Mouse (Mus musculus): ENCODE measurements at regions not wholly inside any gene's neighbourhood (a gene's known extent, or its start where the extent isn't known, plus 50 kb on each side); places are given as distances from the start of the nearest gene placed in this dataset.
A peak's percentile ranks its signal among the peaks of the same experiment; 100 is the strongest.

DNA sequence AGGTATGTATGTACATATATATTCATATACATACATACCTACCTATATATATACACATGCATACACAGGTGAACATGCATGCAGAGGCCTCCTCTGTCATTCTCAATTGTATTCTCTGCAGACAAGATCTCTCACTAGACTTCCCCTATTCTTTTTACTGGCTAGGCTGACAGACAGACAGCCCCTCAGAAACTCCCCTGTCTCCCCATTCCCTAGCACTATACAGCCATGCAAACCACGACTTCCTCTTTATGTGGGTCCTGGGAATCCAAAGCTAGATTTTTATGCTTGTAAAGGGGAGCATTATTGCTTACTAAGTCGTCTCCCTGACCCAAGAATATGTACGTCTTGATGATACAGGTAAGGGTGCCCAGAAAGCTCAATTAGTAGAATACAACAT, 86.9 kb downstream of the Fam124b start:
- no peaks in the 10 kb centered on the region for H3K9me3 ChIP-seq
- WGBS = 58% methylated on average over 3 of the region's 3 CpGs
- H3K27me3 ChIP-seq = no peaks in the 10 kb centered on the region
- no peak overlapping the region for H3K4me2 ChIP-seq
- H3K4me1 ChIP-seq = no peaks in the 10 kb centered on the region
- H3K36me3 ChIP-seq = no peaks in the 10 kb centered on the region
- no peak for ATAC-seq (ENCODE audit: borderline replicate concordance, extremely low read depth, low FRiP score, low TSS enrichment)
- no peak overlapping the region for H3K27ac ChIP-seq
- no peak overlapping the region for H3K4me3 ChIP-seq
- no peak overlapping the region for H3K9ac ChIP-seq

- no peak for ATAC-seq (ENCODE audit: borderline replicate concordance, extremely low read depth, low FRiP score, low TSS enrichment)
- no peaks in the 10 kb centered on the region for H3K9me3 ChIP-seq
- no peak overlapping the region for H3K9ac ChIP-seq
- whole genome bisulfite sequencing = 79% methylated on average over 2 of the region's 2 CpGs
- H3K36me3 ChIP-seq = no peaks in the 10 kb centered on the region
- no peak overlapping the region for H3K4me3 ChIP-seq
- no peak overlapping the region for H3K4me2 ChIP-seq
- H3K27ac ChIP-seq = no peak overlapping the region
- no peaks in the 10 kb centered on the region for H3K4me1 ChIP-seq
- no peaks in the 10 kb centered on the region for H3K27me3 ChIP-seq
These were observed 94.3 kb downstream of the Fam124b start for GRCm38 (mm10) chr1:80123966-80124365.

GRCm38 (mm10) chr1:80115913-80116312, 102.4 kb downstream of the Fam124b start:
- no peak overlapping the region for H3K4me2 ChIP-seq
- H3K9ac ChIP-seq = no peak overlapping the region
- no peaks in the 10 kb centered on the region for H3K9me3 ChIP-seq
- no peak overlapping the region for H3K27ac ChIP-seq
- no peaks in the 10 kb centered on the region for H3K36me3 ChIP-seq
- H3K4me1 ChIP-seq = no peaks in the 10 kb centered on the region
- no peak for ATAC-seq (ENCODE audit: borderline replicate concordance, extremely low read depth, low FRiP score, low TSS enrichment)
- H3K4me3 ChIP-seq = no peak overlapping the region
- no peaks in the 10 kb centered on the region for H3K27me3 ChIP-seq
- 51% methylated on average over 2 of the region's 2 CpGs for WGBS

- H3K4me1 ChIP-seq = no peaks in the 10 kb centered on the region
- no peak overlapping the region for H3K27ac ChIP-seq
- H3K9ac ChIP-seq = no peak overlapping the region
- no peaks in the 10 kb centered on the region for H3K27me3 ChIP-seq
- 68% methylated on average over 2 of the region's 2 CpGs for WGBS
- no peak for ATAC-seq (ENCODE audit: borderline replicate concordance, extremely low read depth, low FRiP score, low TSS enrichment)
- no peak overlapping the region for H3K4me3 ChIP-seq
- H3K4me2 ChIP-seq = no peak overlapping the region
- no peaks in the 10 kb centered on the region for H3K36me3 ChIP-seq
- no peaks in the 10 kb centered on the region for H3K9me3 ChIP-seq
These were observed 110.4 kb downstream of the Fam124b start for GRCm38 (mm10) chr1:80107747-80108476.

GRCm38 (mm10) chr1:80106269-80106668, 112.0 kb downstream of the Fam124b start:
- Histone ChIP-seq H3K27ac (no peak overlapping the region), H3K27me3 (no peaks in the 10 kb centered on the region), H3K9me3 (no peaks in the 10 kb centered on the region), H3K4me3 (no peak overlapping the region), H3K4me2 (no peak overlapping the region), H3K4me1 (no peaks in the 10 kb centered on the region), H3K9ac (no peak overlapping the region), H3K36me3 (no peaks in the 10 kb centered on the region)
- 46% methylated on average over 2 of the region's 2 CpGs for WGBS
- no peak for ATAC-seq (ENCODE audit: borderline replicate concordance, extremely low read depth, low FRiP score, low TSS enrichment)

DNA sequence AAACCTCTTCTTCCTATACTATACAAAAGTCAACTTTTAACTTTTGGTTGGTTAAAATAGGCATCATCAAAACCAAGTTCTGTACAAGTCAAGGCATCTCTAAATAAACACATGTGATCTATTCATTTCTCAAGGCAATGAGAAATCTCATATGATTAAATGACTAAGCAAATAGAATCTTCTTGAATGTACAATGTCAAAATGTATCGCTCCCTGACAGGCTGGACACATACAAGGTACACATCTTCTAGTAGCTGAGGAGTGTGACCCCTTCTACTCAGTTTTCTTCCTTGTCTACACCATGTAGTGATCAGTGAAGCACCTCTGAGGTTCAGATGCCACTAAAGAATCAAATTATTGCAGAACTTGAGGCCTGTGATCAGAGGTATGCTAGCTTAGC, 120.0 kb downstream of the Fam124b start:
- 96% methylated on average over 1 of the region's 1 CpGs for WGBS
- no peaks in the 10 kb centered on the region for H3K36me3 ChIP-seq
- no peak overlapping the region for H3K4me2 ChIP-seq
- H3K9ac ChIP-seq = no peak overlapping the region
- no peaks in the 10 kb centered on the region for H3K9me3 ChIP-seq
- no peaks in the 10 kb centered on the region for H3K4me1 ChIP-seq
- no peak for ATAC-seq (ENCODE audit: borderline replicate concordance, extremely low read depth, low FRiP score, low TSS enrichment)
- H3K4me3 ChIP-seq = no peak overlapping the region
- no peak overlapping the region for H3K27ac ChIP-seq
- no peaks in the 10 kb centered on the region for H3K27me3 ChIP-seq

DNA sequence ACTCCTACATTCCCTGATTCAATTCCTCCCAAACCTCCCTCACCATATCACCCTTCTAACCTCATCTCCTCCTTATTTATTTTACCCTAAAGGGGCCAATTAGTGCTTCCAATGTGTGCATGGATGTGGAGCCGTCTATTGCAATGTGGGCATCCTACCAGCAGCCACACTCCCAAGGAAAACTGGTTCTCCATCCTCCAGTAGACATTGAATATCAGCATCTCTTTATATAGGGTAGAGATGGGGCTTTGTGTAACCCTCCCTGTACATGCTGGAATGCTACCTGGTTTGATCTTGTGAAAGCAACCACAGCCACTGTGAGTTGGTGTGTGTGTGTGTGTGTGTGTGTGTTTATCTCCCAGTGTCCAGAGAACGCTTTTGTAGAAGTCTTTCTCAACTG, 126.5 kb downstream of the Fam124b start:
- H3K9ac ChIP-seq = no peak overlapping the region
- H3K27me3 ChIP-seq = no peaks in the 10 kb centered on the region
- no peak overlapping the region for H3K4me2 ChIP-seq
- no peaks in the 10 kb centered on the region for H3K9me3 ChIP-seq
- H3K4me3 ChIP-seq = no peak overlapping the region
- no peak overlapping the region for H3K27ac ChIP-seq
- no peaks in the 10 kb centered on the region for H3K36me3 ChIP-seq
- WGBS = 67% methylated on average over 2 of the region's 2 CpGs
- no peak for ATAC-seq (ENCODE audit: borderline replicate concordance, extremely low read depth, low FRiP score, low TSS enrichment)
- no peaks in the 10 kb centered on the region for H3K4me1 ChIP-seq

- peak; percentile 59; the same call in 1 of the 2 replicates for ATAC-seq (ENCODE audit: borderline replicate concordance, extremely low read depth, low FRiP score, low TSS enrichment)
- no peak overlapping the region for H3K27ac ChIP-seq
- H3K4me2 ChIP-seq = no peak overlapping the region
- H3K9me3 ChIP-seq = no peaks in the 10 kb centered on the region
- 60% methylated on average over 8 of the region's 8 CpGs for WGBS
- H3K9ac ChIP-seq = no peak overlapping the region
- H3K36me3 ChIP-seq = no peaks in the 10 kb centered on the region
- H3K4me3 ChIP-seq = no peak overlapping the region
- no peaks in the 10 kb centered on the region for H3K27me3 ChIP-seq
- H3K4me1 ChIP-seq = no peaks in the 10 kb centered on the region
These were observed 126.9 kb downstream of the Fam124b start for GRCm38 (mm10) chr1:80091350-80091749.

DNA sequence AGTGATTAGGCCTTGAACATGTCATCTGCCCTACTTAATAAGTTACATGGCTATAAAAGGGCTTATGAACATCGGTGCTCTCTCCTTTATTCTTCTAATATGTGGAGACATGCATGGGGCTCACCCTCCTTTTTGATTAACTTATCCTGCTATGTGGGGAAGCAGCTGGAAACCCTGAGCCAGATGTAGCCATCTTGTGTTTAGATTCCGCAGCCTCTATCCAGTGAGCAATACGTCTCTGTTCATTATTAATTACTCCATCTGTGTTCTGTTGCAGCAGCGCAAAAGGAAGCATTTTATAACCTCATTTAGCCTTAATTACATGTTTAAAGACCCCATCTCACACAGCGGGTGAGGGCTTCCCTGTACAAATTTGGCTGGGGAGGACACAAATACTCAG, 129.6 kb downstream of the Fam124b start:
- no peak for ATAC-seq (ENCODE audit: borderline replicate concordance, extremely low read depth, low FRiP score, low TSS enrichment)
- H3K4me3 ChIP-seq = no peak overlapping the region
- 71% methylated on average over 5 of the region's 5 CpGs for WGBS

DNA sequence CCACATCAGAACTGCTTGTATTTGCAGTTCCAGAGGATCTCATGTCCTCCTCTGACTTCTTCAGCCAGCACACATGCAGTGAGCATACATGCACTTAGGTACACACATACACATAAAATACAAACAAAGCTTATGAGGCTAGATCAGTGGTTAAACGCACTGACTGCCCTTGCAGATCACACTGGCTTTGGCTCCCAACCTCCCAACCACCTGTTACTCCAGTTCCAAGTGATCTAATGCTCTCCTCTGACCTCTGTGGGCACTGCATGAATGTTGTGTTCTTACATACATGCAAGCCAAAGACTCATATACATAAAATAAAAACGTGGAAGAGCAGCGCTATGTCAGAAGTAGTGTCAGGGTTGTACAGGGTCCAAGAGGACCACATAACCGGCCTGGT, 141.9 kb downstream of the Fam124b start:
- WGBS = 82% methylated on average over 4 of the region's 4 CpGs

More for the DNA sequence above, 129.6 kb downstream of the Fam124b start:
- H3K36me3 ChIP-seq = no peaks in the 10 kb centered on the region
- H3K9ac ChIP-seq = no peak overlapping the region
- no peaks in the 10 kb centered on the region for H3K9me3 ChIP-seq
- H3K4me2 ChIP-seq = no peak overlapping the region
- no peaks in the 10 kb centered on the region for H3K4me1 ChIP-seq
- no peaks in the 10 kb centered on the region for H3K27me3 ChIP-seq
- H3K27ac ChIP-seq = no peak overlapping the region

GRCm38 (mm10) chr1:80074376-80074775, 143.9 kb downstream of the Fam124b start:
- 75% methylated on average over 4 of the region's 4 CpGs for WGBS

More for the DNA sequence above, 141.9 kb downstream of the Fam124b start:
- Histone ChIP-seq H3K27ac (no peak overlapping the region), H3K4me1 (no peaks in the 10 kb centered on the region), H3K9ac (no peak overlapping the region), H3K36me3 (no peaks in the 10 kb centered on the region), H3K9me3 (no peaks in the 10 kb centered on the region), H3K27me3 (no peaks in the 10 kb centered on the region), H3K4me3 (no peak overlapping the region), H3K4me2 (no peak overlapping the region)
- no peak for ATAC-seq (ENCODE audit: borderline replicate concordance, extremely low read depth, low FRiP score, low TSS enrichment)

DNA sequence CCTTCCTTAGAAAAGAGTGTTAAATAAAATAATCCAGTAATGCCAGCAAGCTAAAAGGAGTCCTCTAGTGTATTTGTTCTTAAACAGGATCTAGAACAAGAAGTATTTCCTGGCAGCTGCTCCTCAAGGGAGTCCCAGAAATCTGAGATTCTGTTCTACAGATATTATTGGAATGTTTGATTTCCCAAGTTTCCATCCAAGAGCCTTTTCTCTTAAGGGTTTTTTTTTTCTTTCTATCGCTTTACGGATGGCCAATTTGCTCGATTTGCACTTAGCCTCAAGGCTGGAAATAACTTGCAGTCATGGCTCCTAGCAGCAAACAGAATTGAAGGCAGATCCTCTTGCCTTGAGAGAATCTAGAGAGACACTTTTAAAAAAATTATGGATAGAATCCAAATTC, 144.3 kb downstream of the Fam124b start:
- Histone ChIP-seq H3K27ac (no peak overlapping the region), H3K4me2 (no peak overlapping the region), H3K9ac (no peak overlapping the region), H3K9me3 (no peaks in the 10 kb centered on the region), H3K36me3 (no peaks in the 10 kb centered on the region), H3K4me1 (no peaks in the 10 kb centered on the region), H3K27me3 (no peaks in the 10 kb centered on the region), H3K4me3 (no peak overlapping the region)
- ATAC-seq (ENCODE audit: borderline replicate concordance, extremely low read depth, low FRiP score, low TSS enrichment) = no peak
- WGBS = 44% methylated on average over 3 of the region's 3 CpGs

More at GRCm38 (mm10) chr1:80074376-80074775, 143.9 kb downstream of the Fam124b start:
- H3K4me1 ChIP-seq = no peaks in the 10 kb centered on the region
- no peak overlapping the region for H3K4me3 ChIP-seq
- no peak overlapping the region for H3K4me2 ChIP-seq
- H3K27me3 ChIP-seq = no peaks in the 10 kb centered on the region
- ATAC-seq (ENCODE audit: borderline replicate concordance, extremely low read depth, low FRiP score, low TSS enrichment) = no peak
- no peaks in the 10 kb centered on the region for H3K9me3 ChIP-seq
- H3K9ac ChIP-seq = no peak overlapping the region
- no peak overlapping the region for H3K27ac ChIP-seq
- H3K36me3 ChIP-seq = no peaks in the 10 kb centered on the region

DNA sequence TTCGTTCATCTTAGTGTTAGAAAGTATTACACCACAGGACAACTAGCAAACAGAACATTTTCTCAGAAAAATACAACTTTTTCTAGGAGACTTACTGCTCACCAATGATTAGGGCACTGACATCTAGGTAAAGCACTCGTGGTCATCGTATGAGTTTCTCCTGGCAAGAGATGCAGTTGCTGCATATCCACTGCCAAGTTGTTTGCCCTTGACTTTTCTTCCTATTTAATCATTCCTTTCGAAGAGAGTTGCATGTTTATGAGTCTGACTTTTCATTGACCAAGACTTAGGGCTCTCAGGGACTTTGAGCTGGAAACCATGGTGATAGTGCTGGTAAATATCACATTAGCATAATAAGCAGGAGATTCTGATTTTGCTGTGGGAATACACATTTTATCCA, 149.1 kb downstream of the Fam124b start:
- H3K27me3 ChIP-seq = no peaks in the 10 kb centered on the region
- no peaks in the 10 kb centered on the region for H3K4me1 ChIP-seq
- no peak overlapping the region for H3K9ac ChIP-seq
- no peak for ATAC-seq (ENCODE audit: borderline replicate concordance, extremely low read depth, low FRiP score, low TSS enrichment)
- 60% methylated on average over 4 of the region's 4 CpGs for WGBS
- no peaks in the 10 kb centered on the region for H3K9me3 ChIP-seq
- H3K27ac ChIP-seq = no peak overlapping the region
- H3K36me3 ChIP-seq = no peaks in the 10 kb centered on the region
- no peak overlapping the region for H3K4me2 ChIP-seq
- no peak overlapping the region for H3K4me3 ChIP-seq
